Mouse (Mus musculus): Measurements from ENCODE around the gene Gjc2.

The Gjc2 gene

GRCm38 (mm10) chr11:59208153-59208831 is 25.3 kb upstream of the Gjc2 start, which contains the start of gene 2310033P09Rik:
TSS of gene 2310033P09Rik (plus strand) at chr11:59208321.
- peak; percentile 90 for DNase-seq (ENCODE audit: low spot score)

GRCm38 (mm10) chr11:59202081-59202995 is 19.3 kb upstream of the Gjc2 start, which contains the start of gene Mrpl55:
TSS of gene Mrpl55 (plus strand) at chr11:59202486.
- DNase-seq (ENCODE audit: low spot score) = peak; percentile 96

GRCm38 (mm10) chr11:59201216-59202002 is 18.4 kb upstream of the Gjc2 start:
- DNase-seq (ENCODE audit: low spot score) = no peak

GRCm38 (mm10) chr11:59196230-59196629 is 13.2 kb upstream of the Gjc2 start:
- no peak for DNase-seq (ENCODE audit: low spot score)

- DNase-seq (ENCODE audit: low spot score) = no peak
Measured at GRCm38 (mm10) chr11:59192059-59192386, 9.0 kb upstream of the Gjc2 start, which contains the start of gene Guk1. TSS of gene Guk1 (minus strand) at chr11:59192212.

GRCm38 (mm10) chr11:59191231-59192058 is 8.4 kb upstream of the Gjc2 start:
- DNase-seq (ENCODE audit: low spot score) = peak; percentile 85

- no peak for DNase-seq (ENCODE audit: low spot score)
Measured at GRCm38 (mm10) chr11:59187706-59188105, 4.7 kb upstream of the Gjc2 start.

GRCm38 (mm10) chr11:59185490-59185889 is 2.5 kb upstream of the Gjc2 start:
- no peak for DNase-seq (ENCODE audit: low spot score)

GRCm38 (mm10) chr11:59183821-59184220 is 808 bp upstream of the Gjc2 start:
- DNase-seq (ENCODE audit: low spot score) = peak; percentile 38

- no peak for DNase-seq (ENCODE audit: low spot score)
Measured at GRCm38 (mm10) chr11:59176921-59177320, 6.1 kb downstream of the Gjc2 start.

GRCm38 (mm10) chr11:59176475-59176874 is 6.5 kb downstream of the Gjc2 start:
- no peak for DNase-seq (ENCODE audit: low spot score)

- no peak for DNase-seq (ENCODE audit: low spot score)
Measured at GRCm38 (mm10) chr11:59174189-59174838, 8.7 kb downstream of the Gjc2 start.

- DNase-seq (ENCODE audit: low spot score) = no peak
Measured at GRCm38 (mm10) chr11:59170549-59170948, 12.5 kb downstream of the Gjc2 start.

- DNase-seq (ENCODE audit: low spot score) = no peak
Measured at GRCm38 (mm10) chr11:59169807-59170206, 13.2 kb downstream of the Gjc2 start.

GRCm38 (mm10) chr11:59165616-59166241 is 17.3 kb downstream of the Gjc2 start:
- DNase-seq (ENCODE audit: low spot score) = no peak

- DNase-seq (ENCODE audit: low spot score) = no peak
Measured at GRCm38 (mm10) chr11:59164384-59164783, 18.6 kb downstream of the Gjc2 start.

GRCm38 (mm10) chr11:59163255-59164236 is 19.5 kb downstream of the Gjc2 start, which contains the start of gene Iba57:
TSS of gene Iba57 (minus strand) at chr11:59163739.
- peak; percentile 92 for DNase-seq (ENCODE audit: low spot score)

GRCm38 (mm10) chr11:59162443-59163254 is 20.4 kb downstream of the Gjc2 start:
- no peak for DNase-seq (ENCODE audit: low spot score)

Data from urinary bladder, postnatal 25 days (tissue).